Mouse (Mus musculus) retina, adult 2 months (tissue): ENCODE measurements around the gene Spon1.

Experiments
- DNase-seq: peaks from one replicate; pipeline ENCODE4 v3.0.0-alpha.2; 2012; ENCODE audit warnings: low read depth, low spot score

The Spon1 gene

DNA sequence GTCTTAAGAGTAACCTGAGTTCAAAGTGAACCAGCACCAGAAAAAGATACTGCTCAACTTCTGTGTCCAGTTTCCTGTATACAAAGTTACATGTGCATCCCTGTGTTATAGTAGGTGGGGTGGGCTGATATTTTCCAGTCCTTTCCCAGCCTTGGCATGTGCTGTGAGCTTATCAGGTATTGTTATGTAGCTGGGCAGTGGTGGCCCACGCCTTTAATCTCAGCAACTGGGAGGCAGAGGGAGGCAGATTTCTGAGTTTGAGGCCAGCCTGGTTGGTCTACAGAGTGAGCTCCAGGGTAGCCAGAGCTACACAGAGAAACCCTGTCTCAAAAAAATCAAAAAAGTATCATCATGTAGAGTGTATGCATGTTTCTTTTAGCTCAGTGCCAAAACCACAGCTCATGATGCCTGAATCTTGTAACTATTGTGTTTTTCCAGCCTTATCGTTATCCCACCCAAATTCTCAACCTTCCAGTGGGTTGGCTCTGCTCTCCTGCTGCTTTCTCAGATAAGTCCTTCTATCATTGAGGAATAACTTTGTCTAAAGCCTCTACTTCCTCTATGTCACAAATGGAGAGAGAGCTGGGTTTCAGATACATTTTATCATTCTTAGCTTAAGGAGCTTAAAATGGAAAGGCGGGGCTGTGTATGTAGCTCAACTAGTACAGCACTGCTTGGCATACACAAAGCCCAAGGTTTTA lies 137.5 kb downstream of the Spon1 start:
- DNase-seq: no peak

DNA sequence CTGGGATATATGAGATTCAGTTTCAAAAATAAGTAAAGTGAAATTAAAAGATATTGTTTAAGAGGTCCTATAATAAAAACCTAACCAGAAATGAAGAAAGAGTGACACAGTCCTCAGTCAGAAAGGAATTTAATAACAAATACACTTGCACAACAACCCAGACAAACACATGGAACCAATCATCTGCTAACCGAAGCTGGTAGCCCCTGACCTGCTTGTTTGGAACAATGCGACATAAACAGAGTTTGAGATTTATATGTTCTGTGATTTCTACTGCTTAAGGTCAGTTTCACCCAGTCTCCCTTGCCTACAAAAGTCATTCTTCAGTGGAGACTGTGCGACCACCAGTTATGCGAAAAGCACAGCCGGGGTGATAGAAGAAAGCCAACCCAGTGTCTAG lies 138.1 kb downstream of the Spon1 start:
- no peak for DNase-seq

DNA sequence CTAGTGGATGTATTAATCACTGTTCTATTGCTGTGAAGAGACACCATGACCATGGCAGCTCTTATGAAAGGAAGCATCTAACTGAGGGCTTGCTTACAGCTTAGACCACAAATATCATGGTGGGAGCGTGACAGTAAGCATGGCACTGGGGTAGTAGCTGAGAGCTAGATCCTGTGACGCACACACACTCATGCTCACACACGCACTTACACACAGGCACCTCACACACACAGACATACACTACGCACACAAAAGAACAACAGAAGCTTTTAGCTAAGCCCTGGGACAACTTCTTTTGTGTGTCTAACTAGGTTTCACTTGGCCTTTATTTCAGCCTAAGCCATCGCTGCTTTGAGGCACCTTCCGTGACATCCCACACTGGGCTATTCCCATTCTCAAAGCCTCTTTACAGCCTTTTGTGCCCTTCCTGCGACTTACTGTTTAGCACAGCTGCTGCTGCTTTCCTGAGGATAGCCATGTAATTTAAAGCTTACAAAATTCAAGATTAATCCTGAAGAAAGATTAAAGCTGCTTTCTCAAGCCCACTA lies 138.6 kb downstream of the Spon1 start:
- DNase-seq: no peak

DNA sequence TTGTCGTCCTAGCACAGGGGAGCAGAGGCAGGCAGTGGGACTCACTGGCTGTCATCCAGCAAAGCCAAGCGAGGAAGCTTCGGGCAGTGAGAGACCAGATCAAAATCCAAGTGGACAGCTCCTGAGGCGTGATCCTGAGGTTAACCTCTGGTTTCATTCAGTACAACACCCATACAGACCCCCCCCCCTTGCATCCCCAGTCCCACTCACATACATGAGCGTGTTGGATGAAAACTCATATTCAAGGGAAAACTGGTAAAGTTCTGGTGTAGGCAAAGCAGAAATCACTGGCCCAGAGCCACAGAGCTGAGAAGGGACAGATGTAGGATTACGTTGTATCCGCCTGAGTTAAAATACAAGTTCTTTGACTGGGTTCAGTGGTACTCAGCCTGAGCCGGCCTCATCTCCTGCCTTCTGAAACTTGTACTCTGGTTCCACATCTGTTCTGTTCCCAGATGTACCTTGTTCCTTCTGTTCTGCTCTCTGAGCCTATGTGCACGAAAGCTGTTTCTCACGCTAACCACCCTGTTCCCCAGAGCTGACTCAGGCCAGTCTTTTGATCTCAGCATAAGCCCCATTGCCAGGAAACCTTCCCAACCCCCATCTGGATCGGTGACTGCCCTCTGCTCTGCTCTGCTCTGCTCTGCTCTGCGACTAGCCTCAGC lies 143.5 kb downstream of the Spon1 start:
- DNase-seq: no peak

DNA sequence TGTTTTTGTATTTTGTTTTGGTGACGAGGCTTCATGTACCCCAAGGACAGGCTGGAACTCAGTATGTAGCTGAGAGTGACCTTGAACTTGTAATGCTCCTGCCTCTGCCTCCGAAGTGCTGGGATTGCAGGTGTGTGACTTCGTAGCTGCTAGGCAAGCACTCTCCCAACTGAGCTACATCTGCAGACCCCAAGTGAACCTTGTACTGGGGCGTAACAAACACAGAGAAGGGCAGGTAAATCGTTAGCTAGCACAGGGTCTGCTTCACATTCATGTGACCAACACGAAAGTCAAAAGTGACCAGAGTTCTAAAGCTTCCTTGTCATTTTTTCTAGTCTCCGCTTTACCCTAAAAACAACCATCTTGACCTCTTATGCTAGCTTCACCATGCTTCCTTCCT lies 145.1 kb downstream of the Spon1 start:
- DNase-seq: no peak

DNA sequence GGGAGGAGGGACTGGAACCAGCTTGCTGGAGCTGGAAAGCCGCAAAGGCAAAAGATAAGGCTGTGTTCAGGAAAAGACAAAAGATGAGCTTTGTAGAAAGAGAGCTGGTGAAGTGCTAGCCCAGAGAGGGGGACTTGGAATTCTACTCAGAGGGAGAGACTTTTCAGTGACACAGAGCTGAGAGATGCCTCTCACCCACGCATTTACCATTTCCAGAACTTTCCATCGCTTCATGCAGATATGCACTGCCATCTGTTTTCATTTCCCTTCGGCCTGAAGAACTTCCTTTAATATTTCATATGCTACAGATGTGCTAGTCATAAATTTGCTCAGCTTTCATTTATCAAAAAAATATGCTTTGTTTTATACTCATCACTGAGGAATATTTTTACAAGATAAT lies 150.1 kb downstream of the Spon1 start:
- DNase-seq: no peak

DNA sequence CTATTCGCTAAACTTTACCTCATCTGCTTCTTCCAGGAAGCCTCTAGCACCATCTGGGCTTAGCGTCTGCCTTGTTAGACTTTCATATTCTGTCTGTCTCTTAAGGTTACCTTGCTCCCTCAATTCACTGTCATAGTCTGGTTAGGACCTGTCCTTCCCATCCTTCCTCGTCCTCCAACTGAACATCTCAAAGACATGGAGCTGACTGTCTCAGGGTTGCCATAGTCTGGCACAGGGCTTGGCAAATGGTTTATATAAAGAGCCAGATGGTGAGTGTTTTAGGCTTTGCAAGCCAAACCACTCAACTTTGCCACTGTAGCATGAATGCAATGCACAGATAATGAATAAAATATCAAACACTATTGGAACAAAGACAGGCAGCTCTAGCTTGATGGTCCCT lies 153.1 kb downstream of the Spon1 start:
- no peak for DNase-seq

DNA sequence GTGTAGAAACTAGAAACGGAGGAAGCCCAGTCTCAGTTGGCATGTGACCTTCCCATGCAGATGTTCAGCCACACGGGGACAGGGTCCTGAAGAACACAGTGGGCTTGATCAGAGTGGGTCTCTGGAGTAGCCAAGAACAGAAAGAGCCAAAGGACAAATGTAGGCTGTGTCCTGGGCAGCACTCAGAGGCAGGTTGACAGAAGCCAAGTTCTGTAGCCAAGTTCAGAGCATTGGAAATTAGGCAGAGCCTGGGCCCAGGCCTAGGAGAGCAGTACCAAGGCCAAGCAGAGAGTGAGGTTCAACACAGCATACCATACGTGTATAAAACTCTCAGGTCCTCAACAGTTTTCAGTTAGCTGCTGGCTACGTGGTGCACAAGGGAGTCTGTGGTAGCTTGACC lies 153.7 kb downstream of the Spon1 start:
- no peak for DNase-seq

DNA sequence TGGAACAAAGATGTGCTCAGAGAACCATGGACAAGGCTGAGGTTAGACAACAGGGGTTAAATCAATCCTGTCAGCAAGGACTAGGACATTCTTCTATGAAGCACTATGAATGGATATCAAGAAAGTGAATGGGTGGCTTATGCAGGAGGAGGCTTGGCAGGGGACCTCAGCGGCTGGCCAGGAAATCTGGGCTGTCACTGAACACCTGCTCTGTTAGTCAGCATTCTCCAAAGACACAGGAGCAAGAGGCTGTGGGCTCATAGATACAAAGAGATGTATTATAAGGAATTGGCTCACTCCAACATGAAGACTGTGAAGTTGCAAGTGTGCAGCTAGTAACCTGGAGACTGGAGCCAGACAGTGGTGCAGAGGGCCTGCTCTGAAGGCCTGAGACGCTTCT lies 154.3 kb downstream of the Spon1 start:
- DNase-seq: no peak

DNA sequence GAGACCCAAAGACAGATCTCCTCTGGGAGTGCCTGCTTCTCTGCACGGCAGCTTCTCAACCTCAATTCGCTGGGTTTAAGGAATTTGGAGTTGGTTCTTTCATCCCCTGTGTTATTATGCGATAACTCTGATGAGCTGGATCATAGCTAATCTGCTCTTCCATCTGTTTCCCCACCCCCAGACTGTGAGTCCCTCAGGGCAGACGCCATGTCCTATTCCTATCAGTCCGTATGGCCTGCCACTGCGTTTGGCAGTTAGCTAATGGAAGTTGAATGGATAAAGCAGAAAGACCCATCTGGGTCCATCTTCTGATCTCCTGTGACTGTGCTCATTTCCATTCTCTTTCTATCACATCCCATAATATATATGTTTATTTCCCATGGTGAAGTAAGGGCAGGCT lies 158.8 kb downstream of the Spon1 start:
- DNase-seq: no peak

DNA sequence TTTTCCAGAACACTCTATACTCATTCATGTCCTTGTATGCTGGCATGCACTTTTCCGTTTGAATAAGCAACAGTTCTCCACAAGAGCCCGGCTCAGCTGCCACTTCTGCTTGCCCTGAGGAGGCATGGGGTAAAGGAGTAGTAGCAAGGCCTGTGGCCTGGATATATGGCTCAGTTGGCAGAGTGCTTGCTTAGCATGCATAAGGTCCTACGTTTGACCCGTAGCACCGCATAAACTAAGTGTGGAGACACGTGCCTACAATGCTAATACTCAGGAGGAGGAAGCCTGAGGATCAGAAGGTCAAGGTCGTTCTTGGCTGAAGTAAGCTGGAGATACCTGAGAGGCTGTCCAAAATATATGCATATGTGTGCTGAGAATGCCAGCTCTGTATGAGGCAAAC lies 185.1 kb downstream of the Spon1 start:
- DNase-seq: no peak

DNA sequence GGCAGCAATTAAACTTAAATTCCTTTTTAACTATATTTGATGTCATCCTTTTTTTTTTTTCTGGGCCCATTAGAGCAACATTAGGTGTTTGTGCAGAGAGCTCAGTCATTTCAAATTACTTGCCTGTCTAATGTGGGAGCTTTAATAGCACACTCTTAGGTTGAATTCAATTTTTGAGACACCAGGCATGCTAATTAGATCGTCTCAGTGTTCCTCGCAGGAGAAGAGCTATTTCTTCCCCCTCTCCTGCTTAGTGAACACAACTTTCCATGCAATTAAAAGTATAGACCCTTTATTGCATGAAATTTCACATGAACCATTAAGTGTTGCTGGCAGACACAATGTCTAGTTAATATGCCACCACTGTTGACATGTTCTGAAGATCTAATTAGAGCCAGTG lies 189.6 kb downstream of the Spon1 start:
- no peak for DNase-seq

DNA sequence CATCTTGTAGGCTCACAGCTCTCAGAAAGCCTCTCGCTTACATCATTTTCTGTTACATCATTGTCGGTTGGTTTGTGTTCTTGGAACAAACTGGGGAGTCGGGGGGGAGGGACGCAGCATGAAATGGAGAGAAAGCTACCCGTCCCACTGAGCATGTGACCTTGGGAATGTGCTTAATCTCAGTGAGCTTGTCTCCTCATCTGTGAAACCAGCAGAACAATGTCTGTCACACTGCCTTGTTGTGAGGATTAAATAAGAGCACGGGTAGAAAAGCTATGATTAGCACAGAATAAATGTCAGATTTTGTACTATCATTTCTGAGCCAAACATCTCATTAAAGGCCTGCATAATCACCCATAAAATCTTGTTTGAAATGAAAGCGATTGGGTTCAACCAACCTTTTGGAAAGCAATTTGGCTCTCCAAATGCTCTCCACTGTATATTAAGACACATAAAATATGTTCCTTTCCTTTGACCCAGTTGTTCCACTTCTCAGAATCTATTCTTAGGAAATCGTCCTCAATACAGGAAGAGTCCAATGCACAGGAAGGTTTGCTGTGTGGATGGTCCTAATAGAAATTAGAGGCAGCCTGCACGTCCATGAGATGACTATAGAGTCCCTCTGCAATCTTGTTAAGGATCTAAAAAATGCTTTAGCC lies 195.2 kb downstream of the Spon1 start:
- DNase-seq: no peak

DNA sequence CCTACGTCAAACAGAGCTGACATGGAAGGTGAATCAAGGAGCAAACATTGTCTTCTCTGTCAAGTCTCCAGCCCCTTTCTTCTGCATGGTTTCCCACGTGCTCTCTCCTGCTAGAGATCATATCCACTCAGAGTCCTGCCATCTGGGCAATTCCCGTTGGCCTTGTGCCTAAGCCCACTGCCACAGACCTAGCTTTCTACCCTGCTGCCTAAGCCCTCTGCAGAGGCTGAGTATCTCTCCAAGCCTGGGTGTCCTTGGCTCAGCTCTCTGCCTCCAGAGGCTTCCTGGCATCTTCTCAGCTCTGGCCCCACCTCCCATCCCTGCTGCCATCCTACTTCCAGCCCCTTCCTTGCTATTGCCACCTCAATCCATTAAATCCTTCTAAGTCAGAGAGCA lies 195.7 kb downstream of the Spon1 start:
- no peak for DNase-seq

DNA sequence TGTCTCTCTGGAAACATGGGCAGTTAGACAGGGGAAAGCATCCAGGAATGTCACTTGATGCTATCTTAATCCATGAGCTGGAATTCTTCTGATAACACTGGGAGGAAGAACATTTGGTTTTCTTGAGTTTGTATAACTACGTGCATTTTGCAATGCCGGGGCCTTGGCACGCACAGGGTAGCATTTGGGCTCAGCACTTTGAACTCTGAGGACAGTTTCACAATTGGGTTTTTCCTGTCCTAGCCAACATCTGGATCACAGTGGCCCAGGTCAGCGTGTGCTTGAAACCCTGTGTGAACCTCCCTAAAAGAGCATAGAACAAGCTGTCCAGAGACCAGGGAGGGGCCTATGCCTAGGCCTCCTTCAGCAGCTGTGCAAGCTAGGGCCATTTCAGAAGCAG lies 196.3 kb downstream of the Spon1 start:
- DNase-seq: no peak

DNA sequence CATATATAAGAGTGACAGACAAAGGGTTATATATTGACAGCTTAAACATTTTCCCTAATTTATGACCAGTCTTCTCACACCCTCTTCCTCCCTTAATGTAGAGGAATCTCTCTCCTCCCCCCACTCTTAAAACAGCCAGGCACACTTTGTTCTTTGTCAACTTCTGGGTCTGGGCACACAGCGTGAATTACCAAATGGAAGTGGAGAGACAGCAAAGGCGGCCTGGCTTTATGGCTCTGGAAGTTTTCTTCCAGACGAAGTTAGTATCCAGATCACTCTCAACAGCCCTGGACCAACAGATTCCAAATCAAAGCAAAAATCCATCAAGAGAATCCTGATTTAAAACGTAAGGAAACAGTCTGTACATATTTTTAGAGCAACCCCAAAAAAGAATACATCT lies 198.0 kb downstream of the Spon1 start:
- DNase-seq: no peak

DNA sequence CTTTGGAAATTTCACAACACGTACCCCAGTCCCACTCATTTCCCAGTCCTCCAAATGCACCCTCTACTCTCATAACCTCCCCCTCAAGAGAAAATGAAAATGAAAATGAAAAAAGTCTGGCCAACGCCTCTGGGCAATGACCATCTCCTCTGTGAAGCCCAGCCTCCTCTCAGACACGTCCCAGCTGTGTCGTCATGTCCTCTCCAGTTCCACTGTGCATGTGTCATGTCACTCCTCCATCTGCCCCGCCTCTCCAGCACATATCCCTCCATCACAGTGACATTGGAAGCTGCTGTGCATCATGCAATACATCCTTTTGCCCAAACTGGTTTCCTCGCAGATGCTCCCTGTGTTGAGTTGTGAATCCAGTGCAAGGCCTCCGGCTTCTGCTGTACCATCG lies 199.8 kb downstream of the Spon1 start:
- DNase-seq: no peak

DNA sequence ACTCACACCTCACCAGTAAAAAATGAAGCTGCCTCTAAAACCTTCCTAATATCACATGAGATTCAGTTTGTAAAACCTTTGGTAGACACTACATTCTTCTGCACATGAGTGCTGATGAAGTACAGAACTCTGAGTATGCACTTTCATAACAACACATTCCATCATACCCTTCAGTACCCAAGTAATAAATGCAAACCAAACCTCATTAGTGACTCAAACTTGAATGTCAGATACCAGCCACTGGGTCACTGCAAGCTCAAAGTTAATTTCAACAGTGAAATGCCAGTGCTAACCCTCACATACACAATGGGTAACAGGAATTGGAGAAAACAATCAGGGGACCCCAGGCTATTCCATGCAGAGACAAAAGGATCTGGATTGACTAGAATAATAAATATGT lies 203.4 kb downstream of the Spon1 start:
- no peak for DNase-seq

DNA sequence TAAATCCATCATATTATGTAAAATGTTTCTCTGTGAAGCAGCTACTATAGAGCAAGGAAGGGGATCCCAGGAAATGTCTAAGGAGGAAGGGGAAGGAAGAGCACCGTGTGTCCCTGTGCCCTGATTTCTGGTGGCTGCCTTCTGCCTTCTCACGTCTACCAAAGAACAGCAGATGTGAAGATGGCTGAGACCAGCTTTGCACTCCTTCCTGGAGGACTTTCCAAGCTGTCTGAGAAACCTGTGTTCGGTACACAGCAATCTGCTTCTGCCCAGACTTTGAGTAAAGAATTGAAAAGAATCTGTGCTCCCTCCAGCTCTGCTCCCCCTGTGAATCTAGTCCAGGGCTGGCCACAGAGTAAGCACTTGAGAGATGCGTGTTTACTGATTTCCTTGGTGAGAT lies 206.7 kb downstream of the Spon1 start:
- DNase-seq: no peak

DNA sequence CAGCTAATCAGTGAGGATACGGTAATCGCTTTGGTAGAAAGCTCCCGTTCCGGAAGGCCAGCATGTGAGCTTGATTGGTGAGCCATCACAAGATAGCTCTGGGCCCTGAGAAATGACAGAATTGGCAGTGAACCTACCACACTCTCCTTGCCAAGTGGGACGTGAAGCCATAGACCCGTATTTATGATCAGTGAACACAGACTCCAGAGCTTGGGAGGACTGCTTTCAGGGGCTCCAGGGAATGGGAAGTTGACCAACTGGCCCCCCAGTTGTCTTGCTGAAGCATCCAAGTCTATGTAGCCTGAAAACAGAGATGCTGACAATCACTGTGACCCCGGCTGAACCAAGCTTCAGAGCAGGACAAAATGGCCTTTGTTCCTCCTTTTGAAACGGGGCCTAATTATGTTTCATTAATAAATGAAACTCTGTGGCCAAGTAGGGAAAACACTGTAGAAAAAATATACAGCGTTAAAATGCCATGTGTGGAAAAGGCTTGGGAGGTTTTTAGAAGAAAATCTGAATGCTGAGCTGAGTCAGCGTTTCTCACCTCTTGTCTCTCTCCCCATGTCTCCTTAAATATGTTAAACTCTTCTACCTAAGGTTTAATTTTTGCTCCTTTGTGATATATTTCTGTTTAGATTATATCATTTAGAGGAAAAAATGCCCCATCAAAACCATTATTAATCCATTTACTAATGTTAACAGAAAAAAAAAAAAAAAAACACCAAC lies 220.8 kb downstream of the Spon1 start:
- DNase-seq: no peak

DNA sequence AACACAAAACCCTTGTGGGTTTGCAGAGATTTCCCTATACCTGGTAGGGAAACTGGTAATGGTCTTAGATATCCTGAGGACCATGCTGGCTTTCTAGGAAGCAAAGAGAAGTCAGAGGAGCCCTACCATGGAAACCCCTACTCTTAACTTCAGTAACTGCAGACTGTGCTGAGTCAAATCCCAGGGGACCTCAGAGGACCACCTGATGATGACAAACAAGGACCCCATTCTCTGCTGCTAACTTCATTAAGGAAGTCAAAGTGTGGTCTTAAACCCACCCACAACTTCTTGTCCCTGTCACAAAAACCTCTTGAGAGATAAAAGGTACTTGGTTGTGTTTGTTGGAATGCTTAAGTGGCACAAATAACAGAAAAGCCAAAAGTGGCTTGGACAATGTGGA lies 222.4 kb downstream of the Spon1 start:
- no peak for DNase-seq

DNA sequence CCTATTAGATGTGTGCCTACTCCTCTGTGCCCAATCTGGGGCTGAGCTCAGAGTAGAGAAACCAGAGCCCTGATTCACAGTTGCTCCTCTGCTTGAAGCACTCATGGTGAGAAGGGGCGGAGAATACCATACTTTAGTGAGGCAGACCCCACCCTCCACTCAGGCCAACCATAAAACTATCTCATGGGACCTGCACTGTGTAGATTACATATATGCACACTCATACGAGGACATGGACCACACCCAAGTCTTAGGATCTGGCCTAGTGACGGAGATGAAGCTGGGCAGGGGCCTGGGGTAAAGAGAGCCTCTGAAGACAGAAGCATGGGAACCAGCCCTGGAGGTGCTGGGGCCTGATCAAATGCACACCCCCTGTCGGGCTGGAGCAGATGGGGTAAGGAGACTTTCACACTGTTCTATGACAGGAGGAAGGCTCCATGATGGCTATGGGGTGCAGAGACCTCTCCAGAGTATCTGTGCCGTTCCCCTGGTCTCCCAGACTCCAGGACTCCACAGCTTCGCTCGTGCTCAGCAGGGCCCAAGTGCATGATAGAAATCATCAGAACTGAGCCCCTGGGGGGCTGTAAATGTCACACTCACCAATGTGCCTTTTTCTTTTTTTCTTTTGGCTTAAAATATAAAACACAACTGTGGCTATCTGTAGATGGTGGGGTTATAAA lies 232.0 kb downstream of the Spon1 start:
- no peak for DNase-seq
